Mouse (Mus musculus): ENCODE measurements at regions not wholly inside any gene's neighbourhood (a gene's known extent, or its start where the extent isn't known, plus 50 kb on each side); places are given as distances from the start of the nearest gene placed in this dataset.

- TF ChIP-seq POLR2A (IDR thresholded peaks at IDR 0.05; ENCODE audit: extremely low read depth, insufficient read depth, low read length) (no peak), CTCF (IDR thresholded peaks at IDR 0.05; ENCODE audit: extremely low read depth, insufficient read depth, low read length) (no peak)
Observed at GRCm38 (mm10) chr9:101421136-101421535, 169.5 kb upstream of the Ppp2r3a start.

Data from cortical plate, adult 2 months (tissue).